Mouse (Mus musculus) liver, embryonic 16.5 days (tissue): Measurements from ENCODE around the gene Cavin4. TPM values are rescaled to one million over a fixed set of nuclear protein-coding genes. Genes with fewer than 3 reads are reported as not detected.

Source experiments
- ATAC-seq: fragments of 200-750 bp; cut with Nextera tagmentation; 2 replicates; pipeline ENCODE4 v1.8.0; 2017; ENCODE audit warnings: low read depth, mild to moderate bottlenecking, moderate number of reproducible peaks, moderate library complexity
- H3K27ac ChIP-seq: fragments of 300-500 bp; sonication (generic); 2 replicates; pipeline ENCODE4 v1.5.1; 2014; ENCODE audit warnings: mild to moderate bottlenecking, low read length
- H3K27me3 ChIP-seq: fragments of 300-500 bp; sonication (generic); 2 replicates; pipeline ENCODE4 v1.6.1; 2014; ENCODE audit warnings: low read depth, low read length, mixed read lengths; ENCODE audit not compliant: control insufficient read depth, insufficient read depth
- H3K36me3 ChIP-seq: fragments of 300-500 bp; sonication (generic); 2 replicates; pipeline ENCODE4 v1.6.1; 2014; ENCODE audit warnings: mild to moderate bottlenecking; ENCODE audit not compliant: control insufficient read depth, insufficient read depth
- H3K4me1 ChIP-seq: fragments of 300-500 bp; sonication (generic); 2 replicates; pipeline ENCODE4 v1.6.1; 2014; ENCODE audit warnings: low read depth, low read length, mixed read lengths; ENCODE audit not compliant: control insufficient read depth
- H3K4me2 ChIP-seq: fragments of 300-500 bp; sonication (generic); 2 replicates; pipeline ENCODE4 v1.6.1; 2014; ENCODE audit warnings: low read depth, low read length, mixed read lengths
- H3K4me3 ChIP-seq: fragments of 300-500 bp; sonication (generic); 2 replicates; pipeline ENCODE4 v1.5.1; 2014; ENCODE audit warnings: low read depth, mild to moderate bottlenecking, low read length
- H3K9ac ChIP-seq: fragments of 300-500 bp; sonication (generic); 2 replicates; pipeline ENCODE4 v1.6.1; 2014; ENCODE audit warnings: low read depth, low read length
- H3K9me3 ChIP-seq: fragments of 300-500 bp; sonication (generic); replicated peaks from 2 replicates; pipeline ENCODE4 v1.6.1; 2016; ENCODE audit warnings: low read length; ENCODE audit not compliant: control insufficient read depth
- WGBS: fragments of 180-500 bp; shearing (Covaris S2); extraction: QIAGEN DNeasy Blood & Tissue Kit; methylation state at CpG from one replicate; pipeline ENCODE4 v1.1.7; 2014; ENCODE audit not compliant: insufficient replicate concordance; 5-methylcytosine and 5-hydroxymethylcytosine counted together
- polyA plus RNA-seq: library from polyadenylated mRNA; unstranded; fragments of >200 nt; fragmentation: Nextera tagmentation; extraction: Ambion mirVana; gene quantifications from 2 replicates; pipeline ENCODE4 v1.2.1, GENCODE M21; 2015

The Cavin4 gene
- polyA plus RNA-seq, 1 experiment from 2014 or later, result 1.0 TPM

DNA sequence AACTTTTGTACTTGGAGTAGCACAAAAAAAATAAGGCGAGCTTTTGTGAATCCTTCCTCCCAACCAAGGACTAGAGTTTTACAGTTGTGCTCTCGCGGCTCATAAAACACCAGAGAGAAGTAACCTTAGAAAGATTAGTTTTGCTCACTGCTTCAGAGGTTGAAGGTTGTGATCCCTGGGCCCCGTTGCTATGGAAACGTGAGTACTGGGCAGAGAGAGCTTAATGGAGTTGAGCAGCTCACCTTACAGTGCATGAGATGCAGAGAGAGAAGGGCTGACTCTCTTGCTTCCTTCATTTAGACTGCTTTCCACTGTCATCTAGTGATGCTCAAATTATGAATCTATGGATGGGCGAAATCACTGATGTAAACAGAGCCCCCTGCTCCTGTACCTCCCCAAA is 29.8 kb upstream of the Cavin4 start:
- H3K4me2 ChIP-seq, result no peak overlapping the region
- no peak for ATAC-seq
- WGBS, result 60% methylated on average over 6 of the region's 6 CpGs

DNA sequence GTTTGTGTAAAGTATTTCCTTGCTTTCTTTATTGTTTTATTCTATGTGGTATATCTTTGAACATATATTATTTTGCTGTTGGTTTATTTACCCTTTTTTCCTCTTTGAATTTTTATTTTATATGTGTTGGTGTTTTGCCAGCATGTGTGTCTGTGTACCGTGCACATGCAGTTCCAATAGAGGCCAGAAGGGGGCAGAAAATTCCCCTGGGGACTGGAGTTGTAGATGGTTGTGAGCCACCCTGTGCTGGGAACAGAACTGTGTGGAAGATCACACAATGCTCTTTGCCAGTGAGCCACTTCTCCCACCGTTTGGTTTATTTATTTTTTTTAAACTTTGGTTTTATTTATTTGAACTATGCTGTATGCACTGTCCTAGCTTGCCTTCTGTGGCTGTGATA is 29.3 kb upstream of the Cavin4 start:
- Histone ChIP-seq H3K27me3 (no peaks in the 10 kb centered on the region), H3K36me3 (no peaks in the 10 kb centered on the region), H3K4me3 (no peak overlapping the region), H3K4me2 (no peak overlapping the region), H3K27ac (no peak overlapping the region), H3K9ac (no peak overlapping the region), H3K9me3 (no peaks in the 10 kb centered on the region), H3K4me1 (no peaks in the 10 kb centered on the region)
- ATAC-seq, result no peak
- 55% methylated on average over 2 of the region's 2 CpGs for WGBS

More for the DNA sequence above, 29.8 kb upstream of the Cavin4 start:
- no peaks in the 10 kb centered on the region for H3K36me3 ChIP-seq
- H3K27me3 ChIP-seq, result no peaks in the 10 kb centered on the region
- no peak overlapping the region for H3K27ac ChIP-seq
- H3K9me3 ChIP-seq, result no peaks in the 10 kb centered on the region
- no peaks in the 10 kb centered on the region for H3K4me1 ChIP-seq
- H3K9ac ChIP-seq, result no peak overlapping the region
- H3K4me3 ChIP-seq, result no peak overlapping the region

DNA sequence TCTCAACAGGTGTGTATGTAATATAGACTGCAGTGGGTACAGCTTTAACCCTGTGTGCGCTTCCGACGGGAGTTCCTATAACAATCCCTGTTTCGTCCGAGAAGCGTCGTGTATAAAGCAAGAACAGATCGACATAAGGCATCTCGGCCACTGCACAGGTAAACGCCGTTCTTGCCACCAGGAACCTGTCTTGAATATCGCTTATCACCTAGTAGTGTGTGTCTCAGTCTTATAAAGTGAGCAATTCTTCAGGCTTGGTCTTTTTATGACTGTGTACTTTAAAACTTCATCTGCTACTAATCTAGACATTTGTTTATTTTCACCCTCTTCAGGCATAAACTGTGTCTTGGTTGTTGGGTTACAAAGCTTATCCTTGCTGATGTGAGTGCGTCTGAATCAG is 26.5 kb upstream of the Cavin4 start:
- no peak for ATAC-seq
- no peak overlapping the region for H3K4me2 ChIP-seq
- no peaks in the 10 kb centered on the region for H3K9me3 ChIP-seq
- H3K27ac ChIP-seq, result no peak overlapping the region
- H3K27me3 ChIP-seq, result no peaks in the 10 kb centered on the region
- H3K4me3 ChIP-seq, result no peak overlapping the region
- no peaks in the 10 kb centered on the region for H3K36me3 ChIP-seq
- WGBS, result 81% methylated on average over 13 of the region's 13 CpGs
- H3K4me1 ChIP-seq, result no peaks in the 10 kb centered on the region
- no peak overlapping the region for H3K9ac ChIP-seq

DNA sequence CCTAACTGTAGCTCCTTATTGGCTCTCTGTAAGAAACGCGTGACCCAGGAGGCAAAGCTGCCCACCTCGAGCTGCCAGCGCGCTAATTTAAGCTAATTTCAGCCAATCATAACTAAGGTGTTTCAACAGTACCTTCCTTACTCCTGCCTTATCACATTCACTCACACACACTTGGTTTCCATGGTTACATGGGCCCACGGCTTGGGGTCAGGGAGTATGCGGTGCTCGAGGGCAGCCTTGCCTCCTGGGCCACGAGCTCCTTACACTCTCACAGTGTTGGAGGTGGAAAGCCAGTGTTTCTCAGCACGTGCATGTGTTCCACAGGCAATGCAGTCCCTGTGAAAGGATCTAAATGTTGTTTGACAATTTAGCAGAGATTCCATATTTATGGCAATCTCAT is 25.2 kb upstream of the Cavin4 start:
- H3K36me3 ChIP-seq, result no peaks in the 10 kb centered on the region
- H3K9me3 ChIP-seq, result no peaks in the 10 kb centered on the region
- WGBS, result 67% methylated on average over 10 of the region's 10 CpGs
- no peaks in the 10 kb centered on the region for H3K27me3 ChIP-seq
- H3K4me1 ChIP-seq, result no peaks in the 10 kb centered on the region
- H3K4me2 ChIP-seq, result no peak overlapping the region
- no peak for ATAC-seq
- H3K9ac ChIP-seq, result no peak overlapping the region
- H3K27ac ChIP-seq, result no peak overlapping the region
- no peak overlapping the region for H3K4me3 ChIP-seq

DNA sequence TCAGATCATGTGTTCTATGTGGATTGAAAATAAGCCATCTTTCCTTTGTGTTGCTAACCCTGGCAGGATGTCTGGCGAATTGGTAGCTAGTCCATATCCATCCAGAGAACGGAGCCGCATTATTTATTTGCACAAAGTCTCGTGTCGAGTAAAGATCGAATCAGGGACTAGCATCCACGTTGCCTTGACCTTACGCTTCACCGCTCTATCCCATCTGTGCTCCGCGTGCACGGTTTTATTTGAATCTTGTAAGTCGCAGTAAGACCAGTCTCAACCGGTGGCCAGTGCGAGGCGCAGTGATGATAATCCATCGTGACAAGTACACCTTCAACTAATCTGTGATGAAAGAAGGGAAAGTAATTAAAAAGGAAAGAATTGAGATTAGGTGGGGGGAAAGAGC is 23.8 kb upstream of the Cavin4 start:
- Histone ChIP-seq H3K4me1 (no peaks in the 10 kb centered on the region), H3K27me3 (no peaks in the 10 kb centered on the region), H3K36me3 (no peaks in the 10 kb centered on the region), H3K4me3 (no peak overlapping the region), H3K9ac (no peak overlapping the region), H3K4me2 (no peak overlapping the region), H3K9me3 (no peaks in the 10 kb centered on the region), H3K27ac (no peak overlapping the region)
- WGBS, result 83% methylated on average over 17 of the region's 17 CpGs
- no peak for ATAC-seq

DNA sequence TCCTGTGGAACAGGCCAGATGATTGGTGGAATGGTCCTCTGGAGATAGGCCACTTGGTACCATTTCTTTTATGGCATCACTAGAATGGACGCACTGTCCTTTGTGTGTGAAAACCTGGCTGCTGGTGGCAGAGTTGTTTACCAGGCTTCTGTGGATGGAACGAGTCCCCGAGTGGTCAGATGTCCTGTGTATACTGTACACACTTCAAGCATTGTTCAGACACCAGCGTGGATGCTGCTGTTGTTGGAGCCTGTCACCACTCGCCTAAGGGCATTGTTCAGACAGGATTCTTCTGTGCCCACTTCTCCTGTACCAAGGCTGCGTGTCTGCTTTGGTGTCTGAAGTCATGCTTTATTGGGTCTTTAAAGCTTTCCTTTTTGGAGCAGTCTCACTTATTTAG is 19.5 kb upstream of the Cavin4 start:
- Histone ChIP-seq H3K9ac (no peak overlapping the region), H3K4me2 (no peak overlapping the region), H3K4me1 (no peaks in the 10 kb centered on the region), H3K4me3 (no peak overlapping the region), H3K36me3 (no peaks in the 10 kb centered on the region), H3K27ac (no peak overlapping the region), H3K9me3 (no peaks in the 10 kb centered on the region), H3K27me3 (no peaks in the 10 kb centered on the region)
- 72% methylated on average over 6 of the region's 6 CpGs for WGBS
- ATAC-seq, result no peak

DNA sequence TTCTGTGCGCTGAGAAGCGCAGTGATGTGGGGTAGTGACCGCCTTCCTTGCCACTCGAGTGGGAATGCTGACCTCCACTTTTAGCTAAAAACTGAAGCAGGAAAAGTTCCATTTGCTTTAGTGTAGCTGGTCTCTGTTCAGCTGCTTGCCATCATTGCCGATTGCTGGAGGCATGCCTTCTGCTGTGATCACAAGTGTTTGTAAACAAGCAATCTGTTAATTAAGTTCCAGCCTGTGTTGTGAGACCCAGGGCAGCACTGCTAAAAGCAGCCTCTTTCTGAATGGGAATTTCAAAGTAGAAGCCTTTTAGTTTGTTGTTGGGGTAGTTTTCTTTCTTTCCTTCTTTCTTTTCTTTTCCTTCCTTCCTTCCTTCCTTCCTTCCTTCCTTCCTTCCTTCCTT is 17.2 kb upstream of the Cavin4 start:
- no peaks in the 10 kb centered on the region for H3K27me3 ChIP-seq
- no peak for ATAC-seq
- no peak overlapping the region for H3K9ac ChIP-seq
- H3K4me2 ChIP-seq, result no peak overlapping the region
- no peaks in the 10 kb centered on the region for H3K9me3 ChIP-seq
- H3K4me3 ChIP-seq, result no peak overlapping the region
- no peaks in the 10 kb centered on the region for H3K4me1 ChIP-seq
- no peak overlapping the region for H3K27ac ChIP-seq
- WGBS, result 78% methylated on average over 5 of the region's 5 CpGs
- H3K36me3 ChIP-seq, result no peaks in the 10 kb centered on the region

DNA sequence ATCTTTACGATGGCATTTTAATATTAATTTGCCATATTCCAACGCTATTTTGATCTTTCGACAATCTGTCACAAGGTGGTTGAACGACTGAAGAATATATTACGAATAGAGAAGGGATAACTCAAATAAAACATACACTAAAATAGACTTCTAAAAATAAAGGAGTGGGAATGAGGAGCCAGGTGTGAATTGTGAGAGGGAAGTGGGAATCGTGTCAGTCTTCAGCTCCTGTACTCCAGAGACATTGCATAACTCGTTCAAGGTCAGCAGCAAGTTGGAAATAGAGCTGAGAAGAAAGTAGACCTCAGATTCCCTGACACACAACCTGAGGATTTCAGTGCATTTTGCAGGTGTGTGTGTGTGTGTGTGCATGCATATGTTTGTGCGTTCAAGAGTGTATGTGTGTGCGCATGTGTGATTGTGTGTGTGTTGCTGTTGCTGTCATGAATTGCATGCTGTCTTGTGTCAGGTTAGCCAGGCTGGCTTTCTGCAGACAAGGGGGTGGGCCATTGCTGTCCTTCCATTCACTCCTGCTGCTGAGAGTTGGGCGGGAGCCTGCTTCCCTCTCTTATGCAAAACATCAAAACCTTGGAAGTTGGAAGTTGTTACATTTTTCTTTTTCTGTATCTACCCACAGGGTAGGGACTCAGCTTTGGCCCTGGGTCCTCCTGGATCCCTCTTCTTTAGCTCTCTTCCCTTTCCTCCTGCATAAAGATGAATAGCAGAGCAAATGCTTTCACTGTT is 12.5 kb upstream of the Cavin4 start:
- 69% methylated on average over 10 of the region's 10 CpGs for WGBS
- Histone ChIP-seq H3K36me3 (no peaks in the 10 kb centered on the region), H3K9me3 (no peaks in the 10 kb centered on the region), H3K27ac (no peak overlapping the region), H3K4me3 (no peak overlapping the region), H3K9ac (no peak overlapping the region), H3K27me3 (no peaks in the 10 kb centered on the region), H3K4me1 (no peaks in the 10 kb centered on the region), H3K4me2 (no peak overlapping the region)
- no peak for ATAC-seq

DNA sequence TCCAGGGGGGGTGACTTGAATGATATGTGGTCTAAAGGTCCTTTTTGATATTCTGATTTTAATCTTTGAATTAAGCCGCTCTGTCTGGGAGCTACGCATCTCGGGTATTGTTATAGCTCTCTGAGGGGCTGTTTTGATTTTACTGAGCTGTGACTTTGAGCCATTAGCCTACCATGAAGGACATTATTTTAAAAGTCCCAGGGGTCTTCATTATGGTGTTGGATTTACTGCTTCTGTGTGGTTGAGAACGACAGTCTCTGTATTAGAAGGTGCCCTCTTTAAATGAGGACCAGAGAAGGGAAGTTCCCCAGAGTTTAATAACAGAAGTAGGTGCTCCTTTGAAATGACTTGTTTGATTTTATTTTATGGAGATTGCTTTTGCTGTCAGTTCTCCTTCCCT is 9.2 kb upstream of the Cavin4 start:
- Histone ChIP-seq H3K4me2 (no peak overlapping the region), H3K9me3 (no peaks in the 10 kb centered on the region), H3K4me1 (no peaks in the 10 kb centered on the region), H3K27me3 (no peaks in the 10 kb centered on the region), H3K36me3 (no peaks in the 10 kb centered on the region), H3K27ac (no peak overlapping the region), H3K9ac (no peak overlapping the region), H3K4me3 (no peak overlapping the region)
- WGBS, result 72% methylated on average over 4 of the region's 4 CpGs
- ATAC-seq, result no peak
